Mouse (Mus musculus): ENCODE data around the gene Adcy4. TPM values are rescaled to one million over a fixed set of nuclear protein-coding genes. Genes with fewer than 3 reads are reported as not detected.

Gene Adcy4
- polyA plus RNA-seq, 1 experiment from 2014 or later, result 5.4 TPM

GRCm38 (mm10) chr14:55822435-55822990 lies 38.6 kb upstream of the Adcy4 start:
- H3K27ac ChIP-seq (replicated peaks), result peak overlapping the region; percentile 95
- DNase-seq (ENCODE audit: low spot score), result peak; percentile 85
- WGBS, result 7% methylated on average over 13 of the region's 13 CpGs
- H3K4me1 ChIP-seq, result peaks cover 50% of the 10 kb centered on the region
- peaks cover 36% of the 10 kb centered on the region for H3K27me3 ChIP-seq (ENCODE audit: low read depth, poor library complexity, severe bottlenecking)
- H3K36me3 ChIP-seq, result no peaks in the 10 kb centered on the region
- no peaks in the 10 kb centered on the region for H3K9me3 ChIP-seq (replicated peaks)
- peak overlapping the region; percentile 75 for H3K4me3 ChIP-seq

- no peaks in the 10 kb centered on the region for H3K36me3 ChIP-seq
- 84% methylated on average over 9 of the region's 9 CpGs for WGBS
- H3K27ac ChIP-seq (replicated peaks), result no peak overlapping the region
- no peaks in the 10 kb centered on the region for H3K9me3 ChIP-seq (replicated peaks)
- no peak overlapping the region for H3K4me3 ChIP-seq
- peaks cover 16% of the 10 kb centered on the region for H3K27me3 ChIP-seq (ENCODE audit: low read depth, poor library complexity, severe bottlenecking)
- peaks cover 36% of the 10 kb centered on the region for H3K4me1 ChIP-seq
- no peak for DNase-seq (ENCODE audit: low spot score)
These were observed 36.7 kb upstream of the Adcy4 start for GRCm38 (mm10) chr14:55820576-55820975.

- Histone ChIP-seq H3K4me3 (no peak overlapping the region), H3K27ac (replicated peaks) (no peak overlapping the region), H3K27me3 (ENCODE audit: low read depth, poor library complexity, severe bottlenecking) (peaks cover 10% of the 10 kb centered on the region; the same call in 1 of the 2 replicates), H3K4me1 (peaks cover 34% of the 10 kb centered on the region), H3K36me3 (no peaks in the 10 kb centered on the region), H3K9me3 (replicated peaks) (no peaks in the 10 kb centered on the region)
- WGBS, result 76% methylated on average over 7 of the region's 7 CpGs
- DNase-seq (ENCODE audit: low spot score), result no peak
These were observed 36.0 kb upstream of the Adcy4 start for GRCm38 (mm10) chr14:55819845-55820405.

- Histone ChIP-seq H3K9me3 (replicated peaks) (no peaks in the 10 kb centered on the region), H3K4me3 (peak overlapping the region; percentile 57), H3K4me1 (peaks cover 11% of the 10 kb centered on the region), H3K36me3 (no peaks in the 10 kb centered on the region), H3K27ac (replicated peaks) (peak overlapping the region; percentile 73), H3K27me3 (ENCODE audit: low read depth, poor library complexity, severe bottlenecking) (no peaks in the 10 kb centered on the region)
- DNase-seq (ENCODE audit: low spot score), result peak; percentile 36
- 29% methylated on average over 17 of the region's 17 CpGs for WGBS
These were observed 31.4 kb upstream of the Adcy4 start for GRCm38 (mm10) chr14:55815310-55815751.

DNA sequence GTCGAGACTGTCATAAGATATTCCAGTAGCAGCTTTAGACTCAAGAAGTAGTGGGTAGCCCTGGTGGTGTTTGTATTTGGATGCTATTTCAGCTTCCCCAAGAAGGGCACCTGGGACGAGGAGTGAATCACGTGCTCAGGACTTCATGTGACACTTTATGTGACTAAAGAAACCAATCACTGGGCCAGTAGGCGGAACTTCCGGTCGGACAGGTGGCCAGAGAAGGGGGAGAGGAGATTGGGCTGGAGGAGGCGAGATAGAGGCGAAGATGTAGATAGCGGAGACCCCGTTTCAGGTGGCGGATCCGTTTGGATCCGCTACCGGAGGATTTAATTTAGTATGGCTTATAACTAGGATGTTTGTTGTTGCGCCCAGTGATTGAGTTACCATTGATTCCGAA lies 31.0 kb upstream of the Adcy4 start:
- peak; percentile 76 for DNase-seq (ENCODE audit: low spot score)
- Histone ChIP-seq H3K27me3 (ENCODE audit: low read depth, poor library complexity, severe bottlenecking) (no peaks in the 10 kb centered on the region), H3K9me3 (replicated peaks) (no peaks in the 10 kb centered on the region), H3K4me1 (peaks cover 11% of the 10 kb centered on the region), H3K4me3 (peak overlapping the region; percentile 57), H3K36me3 (no peaks in the 10 kb centered on the region), H3K27ac (replicated peaks) (peak overlapping the region; percentile 73)
- WGBS, result 24% methylated on average over 16 of the region's 16 CpGs

GRCm38 (mm10) chr14:55795380-55796163 lies 11.7 kb upstream of the Adcy4 start:
- no peak overlapping the region for H3K4me3 ChIP-seq
- H3K4me1 ChIP-seq, result no peaks in the 10 kb centered on the region
- H3K27me3 ChIP-seq (ENCODE audit: low read depth, poor library complexity, severe bottlenecking), result peaks cover 3% of the 10 kb centered on the region
- H3K27ac ChIP-seq (replicated peaks), result no peak overlapping the region
- no peak for DNase-seq (ENCODE audit: low spot score)
- no peaks in the 10 kb centered on the region for H3K36me3 ChIP-seq
- H3K9me3 ChIP-seq (replicated peaks), result no peaks in the 10 kb centered on the region
- 88% methylated on average over 15 of the region's 15 CpGs for WGBS

DNA sequence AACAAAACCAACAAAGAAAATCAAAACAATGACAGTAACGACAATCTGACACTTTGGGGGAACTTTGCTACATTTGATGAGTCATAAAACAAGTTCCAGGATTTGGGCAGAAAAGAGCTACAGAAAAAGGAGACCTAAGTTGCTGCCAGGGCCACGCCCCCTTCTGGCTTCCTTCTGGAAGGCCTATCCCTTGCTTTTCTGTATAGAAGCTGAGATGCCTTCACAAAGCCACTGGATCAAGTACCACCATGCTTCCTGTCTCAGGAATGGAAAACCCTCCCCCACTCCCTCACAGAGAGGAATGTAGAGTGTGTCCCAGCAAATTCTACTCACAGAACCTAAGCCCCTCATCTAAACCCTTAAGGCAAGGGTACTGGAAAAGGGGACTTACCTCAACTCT lies 10.1 kb upstream of the Adcy4 start:
- peaks cover 20% of the 10 kb centered on the region for H3K27me3 ChIP-seq (ENCODE audit: low read depth, poor library complexity, severe bottlenecking)
- 70% methylated on average over 2 of the region's 2 CpGs for WGBS
- no peaks in the 10 kb centered on the region for H3K4me1 ChIP-seq
- no peak overlapping the region for H3K4me3 ChIP-seq
- no peak for DNase-seq (ENCODE audit: low spot score)
- H3K27ac ChIP-seq (replicated peaks), result no peak overlapping the region
- no peaks in the 10 kb centered on the region for H3K36me3 ChIP-seq
- H3K9me3 ChIP-seq (replicated peaks), result no peaks in the 10 kb centered on the region

DNA sequence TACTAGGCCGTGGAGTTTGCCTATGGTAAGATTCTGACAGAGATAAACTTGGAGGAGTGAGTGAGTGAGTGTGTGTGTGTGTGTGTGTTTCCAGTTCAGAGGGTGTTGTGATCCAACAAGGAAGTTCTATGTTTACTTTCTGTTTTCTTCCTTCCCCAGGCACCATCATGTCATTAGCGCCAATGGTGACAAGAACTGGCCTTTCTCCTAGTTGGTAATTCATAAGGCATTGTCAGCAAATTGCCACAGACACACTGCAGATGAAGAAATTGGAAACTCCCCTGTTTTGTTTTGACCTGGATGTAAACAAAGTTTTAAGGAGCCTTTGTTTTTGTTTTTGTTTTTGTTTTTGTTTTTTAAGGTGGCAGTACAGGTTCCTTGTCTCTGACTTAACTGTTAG lies 9.6 kb upstream of the Adcy4 start:
- Histone ChIP-seq H3K36me3 (no peaks in the 10 kb centered on the region), H3K4me1 (peaks cover 5% of the 10 kb centered on the region), H3K4me3 (no peak overlapping the region), H3K9me3 (replicated peaks) (no peaks in the 10 kb centered on the region), H3K27ac (replicated peaks) (no peak overlapping the region), H3K27me3 (ENCODE audit: low read depth, poor library complexity, severe bottlenecking) (peaks cover 25% of the 10 kb centered on the region)
- WGBS, result 89% methylated on average over 2 of the region's 2 CpGs
- no peak for DNase-seq (ENCODE audit: low spot score)

GRCm38 (mm10) chr14:55788256-55789050 lies 4.6 kb upstream of the Adcy4 start, which contains the start of gene Ripk3:
TSS of gene Ripk3 (minus strand) at chr14:55788865.
- peaks cover 17% of the 10 kb centered on the region for H3K4me1 ChIP-seq
- DNase-seq (ENCODE audit: low spot score), result peak; percentile 29
- 5% methylated on average over 40 of the region's 40 CpGs for WGBS
- H3K4me3 ChIP-seq, result peak within 1 kb of the TSS; percentile 48
- no peaks in the 10 kb centered on the region for H3K9me3 ChIP-seq (replicated peaks)
- H3K27me3 ChIP-seq (ENCODE audit: low read depth, poor library complexity, severe bottlenecking), result peaks cover 75% of the 10 kb centered on the region
- no peak within 1 kb of the TSS; the same call in 1 of the 2 replicates for H3K27ac ChIP-seq (replicated peaks)
- H3K36me3 ChIP-seq, result no peaks in the 10 kb centered on the region

GRCm38 (mm10) chr14:55787731-55788130 lies 3.8 kb upstream of the Adcy4 start:
- H3K27ac ChIP-seq (replicated peaks), result no peak overlapping the region
- no peaks in the 10 kb centered on the region for H3K9me3 ChIP-seq (replicated peaks)
- peaks cover 82% of the 10 kb centered on the region for H3K27me3 ChIP-seq (ENCODE audit: low read depth, poor library complexity, severe bottlenecking)
- DNase-seq (ENCODE audit: low spot score), result no peak
- peak overlapping the region; percentile 48 for H3K4me3 ChIP-seq
- 41% methylated on average over 11 of the region's 11 CpGs for WGBS
- H3K36me3 ChIP-seq, result no peaks in the 10 kb centered on the region
- peaks cover 24% of the 10 kb centered on the region for H3K4me1 ChIP-seq

- WGBS, result 23% methylated on average over 6 of the region's 6 CpGs
- H3K36me3 ChIP-seq, result no peaks in the 10 kb centered on the region
- no peak overlapping the region for H3K4me3 ChIP-seq
- no peak for DNase-seq (ENCODE audit: low spot score)
- H3K4me1 ChIP-seq, result peaks cover 31% of the 10 kb centered on the region
- H3K27ac ChIP-seq (replicated peaks), result no peak overlapping the region
- no peaks in the 10 kb centered on the region for H3K9me3 ChIP-seq (replicated peaks)
- peaks cover 99% of the 10 kb centered on the region for H3K27me3 ChIP-seq (ENCODE audit: low read depth, poor library complexity, severe bottlenecking)
These were observed 1.3 kb upstream of the Adcy4 start for GRCm38 (mm10) chr14:55785195-55785594.

DNA sequence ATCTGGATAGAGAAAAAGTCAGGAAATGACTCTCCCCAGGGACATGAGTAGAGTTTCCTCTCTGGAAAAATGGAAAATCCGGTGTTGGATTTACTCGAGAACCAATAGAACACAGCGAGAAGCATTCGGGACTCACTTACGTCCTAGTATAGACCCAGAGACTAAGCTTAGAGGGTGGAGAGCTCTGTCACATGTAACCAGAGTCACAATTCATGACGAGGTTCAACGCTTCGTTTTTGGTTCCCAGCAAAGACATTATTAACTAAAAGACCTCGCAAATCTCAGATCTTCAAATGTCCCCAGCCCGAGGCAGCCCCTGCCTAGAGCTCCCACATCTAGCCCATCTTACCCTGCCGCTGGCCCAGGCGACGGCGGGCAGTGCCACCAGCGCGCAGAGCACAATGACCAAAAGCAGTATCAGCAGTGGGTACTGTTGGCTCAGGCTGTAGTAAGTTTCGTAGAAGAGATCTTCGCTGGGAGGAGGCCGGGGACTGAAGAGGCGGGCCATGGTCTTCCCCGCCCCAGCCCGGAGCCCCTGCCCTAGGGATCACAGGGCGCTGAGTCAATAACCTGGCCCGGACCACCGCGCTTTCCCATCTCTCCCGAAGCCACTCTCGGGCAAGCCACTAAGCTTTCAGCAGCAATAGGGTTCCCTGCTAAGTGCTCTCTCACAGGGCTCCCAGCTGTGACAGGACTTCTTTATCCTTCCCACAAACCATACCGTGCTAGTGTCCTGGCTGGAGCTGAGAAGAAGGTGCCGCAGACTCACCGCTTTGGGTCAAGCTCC lies 531 bp downstream of the Adcy4 start:
- H3K36me3 ChIP-seq, result no peaks in the 10 kb centered on the region
- WGBS, result 2% methylated on average over 31 of the region's 31 CpGs
- no peaks in the 10 kb centered on the region for H3K9me3 ChIP-seq (replicated peaks)
- peak; percentile 44 for DNase-seq (ENCODE audit: low spot score)
- peaks cover 92% of the 10 kb centered on the region for H3K27me3 ChIP-seq (ENCODE audit: low read depth, poor library complexity, severe bottlenecking)
- peak overlapping the region; percentile 55; the same call in 1 of the 2 replicates for H3K27ac ChIP-seq (replicated peaks)
- peaks cover 25% of the 10 kb centered on the region for H3K4me1 ChIP-seq
- H3K4me3 ChIP-seq, result peak overlapping the region; percentile 44
